Mouse (Mus musculus) embryonic fibroblast, embryonic 13.5 days (primary cell): ENCODE measurements around the gene Dnajb13. TPM values are rescaled to one million over a fixed set of nuclear protein-coding genes. Genes with fewer than 3 reads are reported as not detected.

Source experiments
- H3K27ac ChIP-seq: 2 replicates; pipeline ENCODE4 v1.5.1; 2012; ENCODE audit warnings: low read length, control low read depth, inconsistent platforms; ENCODE audit not compliant: insufficient read depth
- H3K4me1 ChIP-seq: 2 replicates; pipeline ENCODE4 v1.6.1; 2011; ENCODE audit warnings: low read length; ENCODE audit not compliant: control insufficient read depth, insufficient read depth
- H3K4me3 ChIP-seq: 2 replicates; pipeline ENCODE4 v1.5.1; 2011; ENCODE audit warnings: mild to moderate bottlenecking, control low read depth, low read length; ENCODE audit not compliant: insufficient read depth
- CTCF ChIP-seq: IDR thresholded peaks from 2 replicates; pipeline ENCODE4 v1.5.1; 2011; ENCODE audit warnings: mild to moderate bottlenecking, control low read depth, low read length, moderate library complexity, borderline replicate concordance; ENCODE audit not compliant: insufficient read depth
- POLR2A ChIP-seq: IDR thresholded peaks from 2 replicates; pipeline ENCODE4 v1.6.1; 2011; ENCODE audit warnings: low read depth, mild to moderate bottlenecking, control low read depth, low read length, moderate library complexity
- polyA plus RNA-seq: library from polyadenylated mRNA; stranded (reverse); fragments of >200 nt; gene quantifications from 2 replicates; pipeline ENCODE4 v1.2.4, GENCODE M21; 2011; ENCODE audit warnings: low read depth; ENCODE audit not compliant: missing spikeins, insufficient read length

Gene Dnajb13
- polyA plus RNA-seq, 1 experiment: not detected

DNA sequence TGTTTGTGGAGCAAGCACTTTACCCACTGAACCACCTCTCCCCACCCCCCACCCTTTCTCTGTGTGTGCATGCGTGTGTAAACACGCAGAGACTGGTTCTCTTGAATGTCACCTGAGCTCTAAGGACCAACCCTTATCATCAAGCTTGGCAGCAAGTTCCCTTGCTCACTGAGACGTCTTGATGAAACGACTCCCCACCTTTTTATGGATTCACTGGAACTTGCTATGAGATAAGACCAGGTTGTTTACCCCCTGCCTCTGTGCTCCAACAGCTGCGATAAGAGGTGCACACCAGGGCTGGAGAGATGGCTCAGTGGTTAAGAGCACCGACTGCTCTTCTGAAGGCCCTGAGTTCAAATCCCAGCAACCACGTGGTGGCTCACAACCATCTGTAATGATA is 5.4 kb upstream of the Dnajb13 start:
- H3K4me1 ChIP-seq: no peaks in the 10 kb centered on the region
- TF ChIP-seq CTCF (no peak), POLR2A (no peak)
- no peak overlapping the region for H3K4me3 ChIP-seq
- H3K27ac ChIP-seq: no peak overlapping the region

DNA sequence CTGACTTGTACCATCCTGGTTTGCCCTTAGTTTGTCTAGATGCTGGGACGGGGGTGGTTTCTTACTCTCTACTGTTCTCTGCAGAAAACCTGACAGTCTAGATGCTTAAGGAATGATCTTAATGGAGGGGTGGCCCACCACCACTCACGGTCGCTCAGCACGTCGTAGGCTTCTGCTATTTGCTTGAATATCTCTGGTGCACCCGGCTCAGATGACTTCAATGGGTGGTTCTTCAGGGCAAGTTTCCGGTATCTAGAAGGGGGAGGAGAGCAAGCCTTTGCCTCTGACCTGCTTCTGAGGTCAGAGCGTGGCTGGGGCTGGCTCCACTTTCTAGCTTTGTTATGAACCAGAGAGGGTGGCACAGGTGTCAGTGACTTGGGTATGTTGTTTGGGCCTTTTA is 3.2 kb downstream of the Dnajb13 start:
- Histone ChIP-seq H3K27ac (no peak overlapping the region), H3K4me1 (no peaks in the 10 kb centered on the region), H3K4me3 (no peak overlapping the region)
- TF ChIP-seq POLR2A (no peak), CTCF (no peak)

DNA sequence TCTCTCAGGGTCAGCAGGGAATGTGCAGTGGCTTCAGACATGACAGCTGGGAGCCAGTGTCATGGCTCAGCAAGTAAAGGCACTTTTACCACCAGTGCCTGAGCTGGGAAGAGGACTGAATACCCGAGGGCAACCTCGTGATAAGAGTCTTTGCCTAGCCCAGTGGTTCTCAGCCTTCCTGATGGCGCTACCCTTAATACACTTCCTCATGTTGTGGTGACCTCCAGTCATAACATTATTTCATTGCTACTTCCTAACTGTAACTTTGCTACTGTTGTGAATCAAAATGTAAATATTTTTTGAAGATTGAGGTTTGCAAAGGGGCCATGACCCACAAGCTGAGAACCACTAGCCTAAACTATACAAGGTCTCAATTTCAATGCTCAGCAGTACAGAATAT is 6.1 kb downstream of the Dnajb13 start:
- Histone ChIP-seq H3K27ac (no peak overlapping the region), H3K4me1 (no peaks in the 10 kb centered on the region), H3K4me3 (no peak overlapping the region)
- no peak for TF ChIP-seq CTCF
- no peak for TF ChIP-seq POLR2A

DNA sequence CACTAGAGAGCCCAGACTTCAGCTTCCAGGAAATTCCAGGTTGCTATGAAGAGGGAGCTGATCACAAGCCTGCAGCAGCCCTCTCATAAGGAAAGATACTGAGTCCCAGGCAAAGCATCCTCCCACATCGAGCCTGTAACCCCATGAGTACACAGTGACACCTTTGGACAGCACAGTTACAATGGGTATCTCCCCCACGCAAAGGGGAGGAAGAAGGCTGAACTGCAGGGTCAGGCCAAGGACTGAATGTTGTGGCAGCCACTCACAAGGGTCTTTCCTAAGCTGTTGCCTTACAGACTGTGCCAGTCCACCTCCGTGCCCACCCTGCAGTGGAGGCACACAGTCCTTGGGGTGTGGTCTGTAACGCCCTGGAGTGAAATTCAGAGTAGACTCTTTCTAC is 8.3 kb downstream of the Dnajb13 start:
- Histone ChIP-seq H3K4me3 (no peak overlapping the region), H3K4me1 (no peaks in the 10 kb centered on the region), H3K27ac (no peak overlapping the region)
- TF ChIP-seq POLR2A (no peak), CTCF (no peak)

DNA sequence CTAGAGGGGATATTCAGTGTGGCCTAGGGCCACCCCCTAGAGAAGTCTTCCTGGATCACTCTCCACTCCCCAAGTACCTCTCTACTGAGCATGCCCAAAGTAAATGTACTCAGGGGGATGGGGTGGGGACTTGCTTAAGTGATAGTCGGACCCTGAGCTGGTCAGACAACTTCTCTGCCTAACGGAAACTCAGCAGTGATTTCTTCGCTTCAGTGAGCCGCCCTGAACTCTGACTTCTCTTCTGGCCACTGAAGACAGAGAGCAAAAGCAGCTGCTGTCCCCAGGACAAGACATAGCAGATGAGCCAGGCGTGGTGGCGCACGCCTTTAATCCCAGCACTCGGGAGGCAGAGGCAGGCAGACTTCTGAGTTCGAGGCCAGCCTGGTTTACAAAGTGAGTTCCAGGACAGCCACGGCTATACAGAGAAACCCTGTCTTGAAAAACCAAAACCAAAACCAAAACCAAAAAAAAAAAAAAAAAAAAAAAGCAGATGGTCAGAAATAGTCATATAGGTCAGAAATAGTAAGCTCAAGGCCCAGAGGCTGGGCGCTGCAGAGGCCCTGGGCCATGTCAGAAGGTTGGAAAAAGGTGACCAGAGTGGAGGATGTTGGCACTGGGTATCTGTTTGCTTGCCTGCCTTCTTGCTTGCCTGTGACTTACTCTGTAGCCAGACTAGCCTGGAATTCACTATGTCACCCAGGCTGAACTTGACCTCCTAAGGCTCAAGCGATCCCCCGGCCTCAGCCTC is 9.8 kb downstream of the Dnajb13 start:
- TF ChIP-seq CTCF (no peak), POLR2A (no peak)
- Histone ChIP-seq H3K27ac (no peak overlapping the region), H3K4me1 (no peaks in the 10 kb centered on the region), H3K4me3 (no peak overlapping the region)

DNA sequence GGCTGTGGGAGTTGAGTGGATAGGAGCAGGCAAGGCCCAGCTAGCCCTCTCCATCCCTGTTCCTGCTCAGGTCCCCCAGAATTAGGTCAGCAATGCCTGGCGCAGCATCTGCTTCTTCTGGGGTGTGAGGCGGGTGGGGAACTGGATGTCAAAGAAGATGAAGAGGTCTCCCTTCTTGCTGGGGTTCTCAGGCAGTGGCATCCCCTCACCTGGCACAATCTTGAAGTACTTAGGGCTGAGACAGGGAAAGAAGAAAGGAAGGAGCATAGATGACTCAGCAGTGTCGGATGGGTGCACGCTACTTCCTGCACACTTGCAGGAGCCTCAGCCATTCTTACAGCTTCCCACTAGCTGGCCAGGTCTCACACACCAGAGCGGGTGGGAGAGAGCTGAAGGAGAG is 11.7 kb downstream of the Dnajb13 start:
- Histone ChIP-seq H3K4me3 (no peak overlapping the region), H3K4me1 (no peaks in the 10 kb centered on the region), H3K27ac (no peak overlapping the region)
- TF ChIP-seq POLR2A: no peak
- no peak for TF ChIP-seq CTCF

DNA sequence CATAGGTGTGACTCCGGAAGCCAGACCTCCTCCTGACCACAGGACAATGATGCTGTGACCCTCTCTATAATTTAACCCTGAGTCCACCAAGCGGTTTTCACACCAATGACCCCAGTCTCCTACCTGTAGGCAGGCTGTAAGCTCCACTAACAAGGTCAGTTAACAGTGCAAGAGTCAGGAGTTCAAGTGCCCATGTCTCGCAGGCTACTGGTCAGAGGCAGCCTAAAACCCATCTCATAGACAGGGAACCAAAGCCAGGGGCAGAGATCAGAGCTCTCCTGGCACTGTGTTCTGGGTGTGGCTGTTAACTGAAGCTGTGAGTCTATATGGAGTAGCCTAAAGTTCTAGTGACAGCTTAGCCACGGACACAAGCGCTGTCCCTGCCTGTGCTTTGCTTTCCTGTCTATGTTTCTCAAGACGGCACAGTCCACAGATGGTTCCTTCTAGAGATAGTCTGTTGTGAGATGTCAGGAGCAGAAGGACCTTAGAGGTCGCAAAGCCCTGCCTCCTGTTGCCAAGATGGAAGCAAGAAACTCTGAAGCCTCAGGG is 12.3 kb downstream of the Dnajb13 start:
- H3K4me3 ChIP-seq: no peak overlapping the region
- H3K27ac ChIP-seq: no peak overlapping the region
- TF ChIP-seq POLR2A (no peak), CTCF (no peak)
- no peaks in the 10 kb centered on the region for H3K4me1 ChIP-seq

DNA sequence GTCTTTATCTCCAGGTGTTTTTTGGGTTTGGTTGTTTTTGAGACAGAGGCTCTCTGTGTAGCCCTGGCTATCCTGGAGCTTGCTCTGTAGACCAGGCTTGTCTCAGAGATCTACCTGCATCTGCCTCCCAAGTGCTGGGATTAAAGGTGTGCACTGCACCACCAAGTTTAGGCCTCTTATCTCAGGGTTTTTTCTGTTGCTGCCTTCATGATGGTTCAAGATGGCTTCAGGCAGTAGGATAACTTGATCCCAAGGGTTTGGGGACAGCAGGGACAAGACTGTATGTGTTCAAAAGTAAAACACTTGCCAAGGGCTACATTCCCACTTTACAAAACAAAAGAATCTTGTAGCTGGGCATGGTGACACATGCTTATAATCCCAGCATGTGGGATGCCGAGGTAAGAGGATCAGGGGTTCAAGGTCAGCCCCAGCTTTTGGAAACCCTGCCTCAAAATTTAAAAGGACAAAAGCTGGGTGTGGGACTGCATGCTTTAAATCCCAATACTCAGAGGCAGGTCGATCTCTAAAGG is 12.9 kb downstream of the Dnajb13 start:
- TF ChIP-seq POLR2A: no peak
- no peak for TF ChIP-seq CTCF
- Histone ChIP-seq H3K27ac (no peak overlapping the region), H3K4me3 (no peak overlapping the region), H3K4me1 (no peaks in the 10 kb centered on the region)

DNA sequence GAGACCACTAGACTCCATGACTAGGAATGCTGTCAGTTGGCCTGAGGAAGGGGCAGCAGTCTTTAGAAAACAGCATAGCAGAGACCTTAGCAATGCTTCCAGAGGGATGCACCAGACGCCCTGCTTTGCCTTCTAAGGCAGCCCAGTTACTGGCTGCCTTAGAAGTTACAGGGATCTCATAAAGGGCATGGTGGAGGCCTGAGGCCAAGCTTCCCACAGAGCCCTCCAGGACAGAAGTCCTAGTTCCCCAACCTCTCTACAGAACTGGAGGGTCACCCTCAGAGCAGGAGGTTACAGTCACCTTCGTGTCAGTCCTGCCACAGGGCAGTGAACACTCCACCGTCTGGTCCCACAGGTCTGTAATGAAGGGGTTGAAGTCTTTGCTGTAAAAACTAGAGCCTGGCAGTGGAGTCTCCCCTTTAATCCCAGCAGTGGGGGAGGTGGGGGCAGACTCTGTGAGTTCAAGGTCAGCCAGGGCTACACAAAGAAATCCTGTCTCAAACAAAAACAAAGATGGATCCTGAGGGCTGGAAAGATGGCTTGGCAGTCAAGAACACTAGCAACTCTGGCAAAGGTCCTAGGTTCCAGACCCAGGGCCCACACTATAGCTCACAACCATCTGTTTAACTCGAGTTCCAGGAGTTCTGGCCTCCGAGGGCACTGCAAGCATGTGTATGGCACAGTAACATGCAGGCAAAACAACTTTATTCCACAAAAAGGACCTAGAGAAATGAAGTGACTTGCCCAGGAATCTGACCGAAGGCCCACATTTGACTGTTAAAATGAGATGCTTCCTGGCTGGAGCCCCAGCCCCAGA is 13.5 kb downstream of the Dnajb13 start:
- Histone ChIP-seq H3K4me3 (no peak overlapping the region), H3K27ac (no peak overlapping the region), H3K4me1 (no peaks in the 10 kb centered on the region)
- TF ChIP-seq CTCF (no peak), POLR2A (no peak)

DNA sequence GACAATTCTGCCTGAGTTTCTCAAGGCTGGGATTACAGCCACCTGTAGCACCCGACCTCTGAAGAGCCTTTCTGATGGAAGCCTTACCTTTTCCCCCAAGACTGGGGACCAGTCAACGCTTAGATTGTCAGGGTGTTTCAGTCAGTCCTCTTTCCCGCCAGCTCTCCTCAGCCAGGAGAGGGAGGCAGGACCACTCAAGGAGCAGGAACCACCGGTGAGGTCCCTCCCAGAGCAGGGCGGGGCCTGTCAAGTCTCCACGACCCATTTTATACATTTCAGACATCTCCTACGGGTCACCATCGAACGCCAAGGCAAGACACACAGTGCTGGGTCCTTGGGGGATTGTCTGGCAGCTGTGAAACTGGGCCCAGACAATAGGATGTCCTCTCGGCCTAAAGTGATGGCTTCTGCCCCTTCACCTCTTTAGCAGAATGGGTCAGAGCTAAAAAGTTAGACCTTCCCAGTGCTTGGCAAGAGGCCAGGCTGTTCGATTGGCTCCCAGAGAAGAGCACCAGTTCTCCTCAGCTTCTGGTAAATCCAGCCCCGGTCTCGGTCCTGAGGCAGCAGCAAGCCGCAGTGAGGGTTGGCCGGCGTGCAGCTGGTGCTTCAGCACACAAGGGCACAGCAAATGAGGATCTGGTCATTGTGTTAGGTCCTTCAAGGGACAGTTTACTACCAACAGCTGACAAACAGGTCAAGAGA is 14.3 kb downstream of the Dnajb13 start:
- Histone ChIP-seq H3K4me1 (no peaks in the 10 kb centered on the region), H3K27ac (no peak overlapping the region), H3K4me3 (no peak overlapping the region)
- TF ChIP-seq CTCF: no peak
- TF ChIP-seq POLR2A: no peak
